Comparison of ENCODE assay signal across 14 mouse cellular contexts in the genomic region with DNA sequence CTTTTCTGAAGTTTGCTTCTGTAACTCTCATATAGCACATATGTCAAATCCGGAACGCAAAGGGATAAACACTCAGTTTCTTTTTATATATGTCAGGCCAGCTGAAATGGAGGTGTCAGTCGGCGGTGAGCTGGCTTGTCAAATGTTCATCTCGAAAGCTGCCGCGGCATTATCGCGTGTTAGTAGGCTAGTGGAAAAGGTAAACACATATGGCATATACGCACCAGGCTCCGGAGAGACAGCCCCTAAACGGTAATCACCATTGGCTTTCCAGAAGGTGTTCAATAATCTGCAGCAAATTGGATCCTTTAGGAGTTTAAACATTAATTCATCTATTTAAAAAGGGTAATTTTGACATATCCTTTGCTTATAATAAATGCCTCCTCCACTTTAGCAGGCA.
DNase-seq lines count a peak whose midpoint lies in the region; ATAC-seq lines count a peak whose summit lies in the region.
"Had no signal": no experiment of that assay in that cellular context is flagged by ENCODE, and none has a peak within 500 bp of the region (broad histone marks: within the 10 kb centered on the region; RNA-seq: fewer than 3 reads in every experiment).

No protein-coding gene starts in this region.

- H3K27ac ChIP-seq in midbrain, embryonic 11.5 days (ENCODE audit: low read depth, low read length), result no peak overlapping the region
- no peak overlapping the region for H3K27ac ChIP-seq in midbrain, embryonic 10.5 days (replicated peaks)
- H3K27ac ChIP-seq: forebrain, embryonic 12.5 days; hindbrain, embryonic 12.5 days had no signal

- peak; percentile 69 for DNase-seq in midbrain, embryonic 11.5 days (ENCODE audit: low spot score, missing footprints)
- DNase-seq in midbrain, embryonic 10.5 days (ENCODE audit: low spot score), result no peak
- peak; percentile 41 to 59 for DNase-seq in layer of hippocampus, adult 18-20 months (ENCODE audit: low spot score in 2 of 2)
- peak; percentile 26 to 32 for DNase-seq in left cerebral cortex, postnatal 36 days (ENCODE audit: low spot score in 2 of 2)
- no peak for DNase-seq in spleen, adult 18-20 months
- DNase-seq in urinary bladder, adult 18-20 months (ENCODE audit: low spot score in 2 of 2), result no peak
- DNase-seq in testis, postnatal 14 days (ENCODE audit: low spot score), result no peak
- DNase-seq: cerebellum, adult 2 months; gastrocnemius, postnatal 36 days; kidney, postnatal 4 days had no signal

- no peaks in the 10 kb centered on the region for H3K27me3 ChIP-seq in midbrain, embryonic 11.5 days (ENCODE audit: control insufficient read depth, insufficient read depth, low read length)
- no peaks in the 10 kb centered on the region for H3K27me3 ChIP-seq in midbrain, embryonic 10.5 days (ENCODE audit: low read depth, poor library complexity, severe bottlenecking)
- H3K27me3 ChIP-seq: forebrain, embryonic 12.5 days; hindbrain, embryonic 12.5 days; megakaryocyte, embryonic 14.5 days had no signal

- WGBS in midbrain, embryonic 11.5 days, result 91% methylated on average over 12 of the region's 12 CpGs
- WGBS in midbrain, embryonic 10.5 days, result 89% methylated on average over 12 of the region's 12 CpGs

- no peak overlapping the region for H3K9ac ChIP-seq in midbrain, embryonic 11.5 days (ENCODE audit: low read length)
- H3K9ac ChIP-seq: forebrain, embryonic 12.5 days; hindbrain, embryonic 12.5 days had no signal

- H3K4me3 ChIP-seq in midbrain, embryonic 11.5 days (ENCODE audit: low read depth, low read length), result no peak overlapping the region
- no peak overlapping the region for H3K4me3 ChIP-seq in midbrain, embryonic 10.5 days
- H3K4me3 ChIP-seq: forebrain, embryonic 12.5 days; hindbrain, embryonic 12.5 days; megakaryocyte, embryonic 14.5 days had no signal

- intact Hi-C loops in left cerebral cortex, postnatal 36 days (cut with DNase I), result no loop called here

- no peak overlapping the region for H3K4me2 ChIP-seq in midbrain, embryonic 11.5 days
- H3K4me2 ChIP-seq: forebrain, embryonic 12.5 days; hindbrain, embryonic 12.5 days had no signal

- no peaks in the 10 kb centered on the region for H3K36me3 ChIP-seq in midbrain, embryonic 11.5 days (ENCODE audit: control insufficient read depth, insufficient read depth, low read length)
- no peaks in the 10 kb centered on the region for H3K36me3 ChIP-seq in midbrain, embryonic 10.5 days
- H3K36me3 ChIP-seq: forebrain, embryonic 12.5 days; hindbrain, embryonic 12.5 days had no signal

- ATAC-seq in midbrain, embryonic 11.5 days (ENCODE audit: low FRiP score), result no peak
- ATAC-seq: intestine, postnatal 0 days had no signal

- H3K9me3 ChIP-seq in midbrain, embryonic 11.5 days (ENCODE audit: control insufficient read depth, low read length), result no peaks in the 10 kb centered on the region
- no peaks in the 10 kb centered on the region for H3K9me3 ChIP-seq in midbrain, embryonic 10.5 days (replicated peaks)
- H3K9me3 ChIP-seq: forebrain, embryonic 12.5 days; hindbrain, embryonic 12.5 days; megakaryocyte, embryonic 14.5 days had no signal

- H3K4me1 ChIP-seq in midbrain, embryonic 11.5 days (ENCODE audit: control insufficient read depth, insufficient read depth, low read length), result no peaks in the 10 kb centered on the region
- no peaks in the 10 kb centered on the region for H3K4me1 ChIP-seq in midbrain, embryonic 10.5 days
- H3K4me1 ChIP-seq: forebrain, embryonic 12.5 days; hindbrain, embryonic 12.5 days had no signal

Comparison
In these comparisons a context has a peak if more than half of its experiments do, and no peak if none do; other contexts are left out.
1. DNase-seq: peak in midbrain, embryonic 11.5 days (single experiment), layer of hippocampus, adult 18-20 months (2 of 2) and left cerebral cortex, postnatal 36 days (2 of 2); none in midbrain, embryonic 10.5 days (single experiment), spleen, adult 18-20 months (0 of 2), urinary bladder, adult 18-20 months (0 of 2) and testis, postnatal 14 days (single experiment).